27 mouse cellular contexts compared by ENCODE assay signal in the genomic region with DNA sequence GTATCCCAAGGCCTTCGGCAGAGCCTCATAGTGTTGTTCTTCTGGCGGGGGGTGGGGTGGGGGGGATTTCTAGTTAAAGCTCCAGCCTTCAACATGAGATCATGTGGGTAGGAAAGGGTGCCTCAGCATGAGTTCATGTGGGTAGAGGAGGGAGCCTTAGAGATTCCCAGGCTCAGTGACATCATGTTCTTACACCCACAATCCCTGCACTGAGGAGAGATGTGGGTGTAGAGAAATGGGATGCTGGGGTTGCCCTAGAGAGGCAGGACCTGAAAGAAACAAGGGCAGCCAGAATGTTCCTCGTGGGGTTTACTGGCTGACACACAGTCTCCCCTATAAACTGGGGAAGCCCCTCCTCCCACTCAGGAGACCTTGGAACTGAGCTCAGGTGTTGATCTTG. TPM values are rescaled to one million over a fixed set of nuclear protein-coding genes. Genes with fewer than 3 reads are reported as not detected.
DNase-seq lines count a peak whose midpoint lies in the region; ATAC-seq and TF ChIP-seq lines count a peak whose summit lies in the region.
"Had no signal": no experiment of that assay in that cellular context is flagged by ENCODE, and none has a peak within 500 bp of the region (broad histone marks: within the 10 kb centered on the region; RNA-seq: fewer than 3 reads in every experiment).

No protein-coding gene starts in this region.

- no peaks in the 10 kb centered on the region for H3K36me3 ChIP-seq in embryonic facial prominence, embryonic 13.5 days
- no peaks in the 10 kb centered on the region for H3K36me3 ChIP-seq in embryonic facial prominence, embryonic 10.5 days (replicated peaks)
- H3K36me3 ChIP-seq in myocyte (ENCODE audit: control insufficient read depth, insufficient read depth): peaks cover 39% of the 10 kb centered on the region
- H3K36me3 ChIP-seq: forebrain, embryonic 12.5 days; forebrain, embryonic 15.5 days; heart, embryonic 12.5 days; heart, embryonic 15.5 days had no signal

- peaks cover 14% of the 10 kb centered on the region; the same call in 1 of the 2 replicates for H3K4me1 ChIP-seq in embryonic facial prominence, embryonic 13.5 days
- H3K4me1 ChIP-seq in embryonic facial prominence, embryonic 10.5 days: peaks cover 4% of the 10 kb centered on the region; the same call in 1 of the 2 replicates
- H3K4me1 ChIP-seq: heart, embryonic 15.5 days had no signal

- no peak overlapping the region for H3ac ChIP-seq in myocyte (ENCODE audit: control insufficient read depth, insufficient read length)

- H3K9me3 ChIP-seq in embryonic facial prominence, embryonic 13.5 days: no peaks in the 10 kb centered on the region
- no peaks in the 10 kb centered on the region for H3K9me3 ChIP-seq in embryonic facial prominence, embryonic 10.5 days
- H3K9me3 ChIP-seq: forebrain, embryonic 12.5 days; forebrain, embryonic 15.5 days; heart, embryonic 12.5 days; heart, embryonic 15.5 days had no signal

- H3K79me2 ChIP-seq in myocyte (ENCODE audit: control insufficient read depth, insufficient read depth): peaks cover 24% of the 10 kb centered on the region

- ATAC-seq in embryonic facial prominence, embryonic 13.5 days (ENCODE audit: insufficient number of reproducible peaks, insufficient read depth, low FRiP score, low TSS enrichment, low read depth): 0 out of 2 replicates have a peak, but pooled peaks have one; percentile 15
- ATAC-seq: forebrain, embryonic 15.5 days; hindbrain, postnatal 0 days; inflammation-experienced regulatory T-cells, adult 6 months; intestine, embryonic 16.5 days had no signal

- DNase-seq in embryonic facial prominence, embryonic 10.5 days (ENCODE audit: low spot score): no peak
- DNase-seq in right cerebral cortex, adult 18-20 months: peak; percentile 57
- no peak for DNase-seq in right cerebral cortex, postnatal 25 days
- DNase-seq in spleen, adult 18-20 months: no peak
- DNase-seq: adrenal gland, postnatal 14 days; cerebellum, adult 11-12 months; cerebellum, adult 8-10 months; cerebellum, postnatal 10 days; cerebellum, postnatal 36 days; embryo, embryonic 11 days; gastrocnemius, adult 2 months; gastrocnemius, postnatal 14 days; heart, adult 11 months; heart, postnatal 14 days; heart, postnatal 4 days had no signal

- 49% methylated on average over 3 of the region's 3 CpGs for WGBS in embryonic facial prominence, embryonic 13.5 days
- 75% methylated on average over 3 of the region's 3 CpGs for WGBS in embryonic facial prominence, embryonic 10.5 days

- H3K27ac ChIP-seq in embryonic facial prominence, embryonic 13.5 days: no peak overlapping the region
- no peak overlapping the region for H3K27ac ChIP-seq in embryonic facial prominence, embryonic 10.5 days (replicated peaks)
- H3K27ac ChIP-seq: forebrain, embryonic 12.5 days; forebrain, embryonic 15.5 days; heart, embryonic 15.5 days; hindbrain, embryonic 14.5 days; hindbrain, postnatal 0 days had no signal

- H3K4me2 ChIP-seq in embryonic facial prominence, embryonic 13.5 days: no peak overlapping the region
- no peak overlapping the region for H3K4me2 ChIP-seq in myocyte (ENCODE audit: low read depth)
- H3K4me2 ChIP-seq: forebrain, embryonic 12.5 days; forebrain, embryonic 15.5 days; heart, embryonic 12.5 days; heart, embryonic 15.5 days; hindbrain, embryonic 14.5 days had no signal

- no peak overlapping the region for H3K9ac ChIP-seq in embryonic facial prominence, embryonic 13.5 days
- H3K9ac ChIP-seq: forebrain, embryonic 12.5 days; forebrain, embryonic 15.5 days; heart, embryonic 12.5 days; heart, embryonic 15.5 days; hindbrain, embryonic 14.5 days had no signal

- H3K4me3 ChIP-seq in embryonic facial prominence, embryonic 13.5 days: no peak overlapping the region
- no peak overlapping the region for H3K4me3 ChIP-seq in embryonic facial prominence, embryonic 10.5 days
- no peak overlapping the region for H3K4me3 ChIP-seq in myocyte
- H3K4me3 ChIP-seq: erythroblast, embryonic 14.5 days; forebrain, embryonic 12.5 days; forebrain, embryonic 15.5 days; gastrocnemius, adult 2 months; heart, embryonic 12.5 days; heart, embryonic 15.5 days had no signal

- no peaks in the 10 kb centered on the region for H3K27me3 ChIP-seq in embryonic facial prominence, embryonic 13.5 days
- H3K27me3 ChIP-seq in embryonic facial prominence, embryonic 10.5 days (replicated peaks; ENCODE audit: low read depth, poor library complexity, severe bottlenecking): peaks cover 11% of the 10 kb centered on the region; the same call in 1 of the 2 replicates
- no peaks in the 10 kb centered on the region for H3K27me3 ChIP-seq in myocyte (ENCODE audit: control insufficient read depth, insufficient read depth, insufficient read length)
- H3K27me3 ChIP-seq: forebrain, embryonic 15.5 days; heart, embryonic 15.5 days had no signal

- TF ChIP-seq POLR2A in myocyte (IDR thresholded peaks at IDR 0.05; ENCODE audit: insufficient read length, low read depth): no peak

TF ChIP-seq in myocyte, 11 proteins besides CTCF, POLR2A, EP300 and RAD21:
- peak; percentile 13 for TF ChIP-seq POLR2AphosphoS2 (IDR thresholded peaks at IDR 0.05; ENCODE audit: insufficient read length, low read depth)
- no peak for TF ChIP-seq REST (IDR thresholded peaks at IDR 0.05; ENCODE audit: insufficient read depth, insufficient read length)
- no peak for TF ChIP-seq SRF (IDR thresholded peaks at IDR 0.05; ENCODE audit: control insufficient read depth, insufficient read length, low read depth)

RNA-seq across cellular contexts. Expression of a gene that starts 5.9 kb away (rescaled TPM):
- 0.70 and 1.1 TPM in 2 replicates for polyA plus RNA-seq in embryonic facial prominence, embryonic 13.5 days (2015; fragmentation: Nextera tagmentation; extraction: Ambion mirVana)
- polyA plus RNA-seq in embryonic facial prominence, embryonic 10.5 days (2016; fragmentation: Nextera tagmentation; extraction: Ambion mirVana): not detected in 2 replicates
- 603 TPM for polyA plus RNA-seq in myocyte (2012; fragmentation: generic; extraction: Trizol)
- polyA plus RNA-seq: embryonic facial prominence, embryonic 11.5 days; erythroblast, embryonic 14.5 days; heart, embryonic 12.5 days; inflammation-experienced regulatory T-cells, adult 6 months; intestine, embryonic 16.5 days had no signal

Comparison
In these comparisons a context has a peak if more than half of its experiments do, and no peak if none do; other contexts are left out.
1. RNA of a gene that starts 5.9 kb away (polyA plus RNA-seq): 603 TPM in myocyte (single experiment); 0.70 to 1.1 TPM in embryonic facial prominence, embryonic 13.5 days and not detected in embryonic facial prominence, embryonic 10.5 days; every median in the first group is over 100 times any median in the second.